Mouse (Mus musculus): ENCODE results near the gene B630019K06Rik.
"Not testable (repeated sequence)": the region's sequence is repeated elsewhere in the genome, so short reads cannot be mapped to it uniquely, and the experiment has no call there.

B630019K06Rik gene

GRCm38 (mm10) chrX:8892343-8893155, at the start of gene B630019K06Rik:
Gene B630019K06Rik (plus strand): TSS chrX:8892382.
- in situ Hi-C loops (cut with MseI, MboI): no loop called here

GRCm38 (mm10) chrX:8843694-8844093, 48.5 kb upstream of the B630019K06Rik start, which contains the start of gene Gm6592:
Gene Gm6592 (plus strand): TSS chrX:8843994.
- in situ Hi-C loops (cut with MseI, MboI): loop anchor here in 1 of 2 experiments (25.0 kb wide), 1 partner anchor 94 kb away; no protein-coding TSS in a partner anchor

GRCm38 (mm10) chrX:8852486-8852885, 39.7 kb upstream of the B630019K06Rik start:
- in situ Hi-C loops (cut with MseI, MboI): no loop called here

GRCm38 (mm10) chrX:8864331-8864730, 27.9 kb upstream of the B630019K06Rik start:
- in situ Hi-C loops (cut with MseI, MboI): not testable (repeated sequence)

GRCm38 (mm10) chrX:8873953-8874352, 18.2 kb upstream of the B630019K06Rik start, which contains the start of gene Gm5751:
Gene Gm5751 (plus strand): TSS chrX:8874253.
- in situ Hi-C loops (cut with MseI, MboI): not testable (repeated sequence)

GRCm38 (mm10) chrX:8884336-8884735, 7.8 kb upstream of the B630019K06Rik start:
- in situ Hi-C loops (cut with MseI, MboI): no loop called here

GRCm38 (mm10) chrX:8891975-8892342, 223 bp upstream of the B630019K06Rik start:
- in situ Hi-C loops (cut with MseI, MboI): no loop called here

GRCm38 (mm10) chrX:8893182-8893651, 1.0 kb downstream of the B630019K06Rik start:
- in situ Hi-C loops (cut with MseI, MboI): no loop called here

GRCm38 (mm10) chrX:8900823-8901222, 8.6 kb downstream of the B630019K06Rik start:
- in situ Hi-C loops (cut with MseI, MboI): no loop called here

GRCm38 (mm10) chrX:8901906-8902472, 9.8 kb downstream of the B630019K06Rik start:
- in situ Hi-C loops (cut with MseI, MboI): no loop called here

GRCm38 (mm10) chrX:8921080-8921479, 28.9 kb downstream of the B630019K06Rik start:
- in situ Hi-C loops (cut with MseI, MboI): no loop called here

- in situ Hi-C loops (cut with MseI, MboI): no loop called here
Observed at GRCm38 (mm10) chrX:8921813-8922607, 29.8 kb downstream of the B630019K06Rik start.

- in situ Hi-C loops (cut with MseI, MboI): loop anchor here in 1 of 2 experiments (25.0 kb wide), 1 partner anchor 90 kb away; the partner anchor contains the start of gene Gm6592
Observed at GRCm38 (mm10) chrX:8927308-8927707, 35.1 kb downstream of the B630019K06Rik start.

GRCm38 (mm10) chrX:8944041-8944440, 51.9 kb downstream of the B630019K06Rik start:
- in situ Hi-C loops (cut with MseI, MboI): loop anchor here in 1 of 2 experiments (25.0 kb wide), 1 partner anchor 107 kb away; the partner anchor contains the start of gene Gm6592

Data from mouse trophoblast stem cell (cell line).